Mouse (Mus musculus) lung, embryonic 14.5 days (tissue): ENCODE data around the gene Cdk6. TPM values are rescaled to one million over a fixed set of nuclear protein-coding genes. Genes with fewer than 3 reads are reported as not detected.

Source experiments
- ATAC-seq: fragments of 200-750 bp; cut with Nextera tagmentation; 2 replicates; pipeline ENCODE4 v1.8.0; 2017; ENCODE audit warnings: mild to moderate bottlenecking, moderate TSS enrichment, moderate library complexity; ENCODE audit not compliant: insufficient read depth
- DNase-seq: peaks from one replicate; pipeline ENCODE4 v3.0.0-alpha.2; 2015
- H3K27ac ChIP-seq: fragments of 300-500 bp; sonication (generic); 2 replicates; pipeline ENCODE4 v1.5.1; 2014; ENCODE audit warnings: low read depth, mild to moderate bottlenecking, moderate library complexity
- H3K27me3 ChIP-seq: fragments of 300-500 bp; sonication (generic); 2 replicates; pipeline ENCODE4 v1.6.1; 2014; ENCODE audit warnings: low read length, control low read depth; ENCODE audit not compliant: insufficient read depth
- H3K36me3 ChIP-seq: fragments of 300-500 bp; sonication (generic); 2 replicates; pipeline ENCODE4 v1.6.1; 2014; ENCODE audit warnings: control low read depth; ENCODE audit not compliant: insufficient read depth
- H3K4me1 ChIP-seq: fragments of 300-500 bp; sonication (generic); 2 replicates; pipeline ENCODE4 v1.6.1; 2014; ENCODE audit warnings: antibody characterized with exemption, control low read depth; ENCODE audit not compliant: insufficient read depth
- H3K4me2 ChIP-seq: fragments of 300-500 bp; sonication (generic); 2 replicates; pipeline ENCODE4 v1.6.1; 2014; ENCODE audit warnings: mild to moderate bottlenecking
- H3K4me3 ChIP-seq: fragments of 300-500 bp; sonication (generic); 2 replicates; pipeline ENCODE4 v1.5.1; 2014; ENCODE audit warnings: low read depth, low read length
- H3K9ac ChIP-seq: fragments of 300-500 bp; sonication (generic); 2 replicates; pipeline ENCODE4 v1.6.1; 2014
- H3K9me3 ChIP-seq: fragments of 300-500 bp; sonication (generic); 2 replicates; pipeline ENCODE4 v1.6.1; 2016; ENCODE audit warnings: low read depth, low read length, control low read depth
- CTCF ChIP-seq: IDR thresholded peaks from 2 replicates; pipeline ENCODE4 v1.5.1; 2016; ENCODE audit warnings: antibody characterized with exemption, low read depth
- WGBS: fragments of 180-500 bp; shearing (Covaris S2); extraction: QIAGEN DNeasy Blood & Tissue Kit; methylation state at CpG from one replicate; pipeline ENCODE4 v1.1.7; 2014; 5-methylcytosine and 5-hydroxymethylcytosine counted together
- polyA plus RNA-seq: library from polyadenylated mRNA; unstranded; fragments of >200 nt; fragmentation: Nextera tagmentation; extraction: Ambion mirVana; gene quantifications from 2 replicates; pipeline ENCODE4 v1.2.1, GENCODE M21; 2014

Gene Cdk6
- polyA plus RNA-seq, 1 experiment from 2014 or later = 57.8 TPM

GRCm38 (mm10) chr5:3392856-3393255 is 51.6 kb downstream of the Cdk6 start:
- no peak for TF ChIP-seq CTCF
- WGBS = 62% methylated on average over 3 of the region's 3 CpGs
- no peak overlapping the region for H3K4me2 ChIP-seq
- no peak overlapping the region for H3K27ac ChIP-seq
- H3K4me1 ChIP-seq = no peaks in the 10 kb centered on the region
- no peaks in the 10 kb centered on the region for H3K27me3 ChIP-seq
- no peaks in the 10 kb centered on the region for H3K9me3 ChIP-seq
- ATAC-seq (no peak), DNase-seq (no peak)
- H3K4me3 ChIP-seq = no peak overlapping the region
- peaks cover 20% of the 10 kb centered on the region; the same call in 1 of the 2 replicates for H3K36me3 ChIP-seq
- H3K9ac ChIP-seq = no peak overlapping the region

GRCm38 (mm10) chr5:3394145-3394544 is 52.9 kb downstream of the Cdk6 start:
- no peak for DNase-seq
- no peak overlapping the region for H3K9ac ChIP-seq
- H3K4me3 ChIP-seq = no peak overlapping the region
- no peak overlapping the region for H3K27ac ChIP-seq
- no peak overlapping the region for H3K4me2 ChIP-seq
- TF ChIP-seq CTCF = no peak
- 91% methylated on average over 7 of the region's 7 CpGs for WGBS
- no peaks in the 10 kb centered on the region for H3K27me3 ChIP-seq
- no peak for ATAC-seq
- no peaks in the 10 kb centered on the region for H3K9me3 ChIP-seq
- H3K36me3 ChIP-seq = peaks cover 20% of the 10 kb centered on the region; the same call in 1 of the 2 replicates
- H3K4me1 ChIP-seq = no peaks in the 10 kb centered on the region

GRCm38 (mm10) chr5:3395020-3395419 is 53.7 kb downstream of the Cdk6 start:
- Histone ChIP-seq H3K4me1 (no peaks in the 10 kb centered on the region), H3K4me3 (no peak overlapping the region), H3K27me3 (no peaks in the 10 kb centered on the region), H3K4me2 (no peak overlapping the region), H3K9me3 (no peaks in the 10 kb centered on the region), H3K27ac (no peak overlapping the region), H3K9ac (no peak overlapping the region), H3K36me3 (peaks cover 20% of the 10 kb centered on the region; the same call in 1 of the 2 replicates)
- WGBS = 75% methylated on average over 6 of the region's 6 CpGs
- DNase-seq = no peak
- TF ChIP-seq CTCF = no peak
- no peak for ATAC-seq

- H3K9ac ChIP-seq = no peak overlapping the region
- H3K27ac ChIP-seq = no peak overlapping the region
- TF ChIP-seq CTCF = no peak
- ATAC-seq (no peak), DNase-seq (no peak)
- H3K4me1 ChIP-seq = no peaks in the 10 kb centered on the region
- 77% methylated on average over 6 of the region's 6 CpGs for WGBS
- no peak overlapping the region for H3K4me2 ChIP-seq
- H3K9me3 ChIP-seq = no peaks in the 10 kb centered on the region
- no peaks in the 10 kb centered on the region for H3K27me3 ChIP-seq
- no peak overlapping the region for H3K4me3 ChIP-seq
- peaks cover 18% of the 10 kb centered on the region; the same call in 1 of the 2 replicates for H3K36me3 ChIP-seq
These were observed 54.9 kb downstream of the Cdk6 start for GRCm38 (mm10) chr5:3396214-3396613.

- ATAC-seq = no peak
- DNase-seq = no peak
- TF ChIP-seq CTCF = no peak
- Histone ChIP-seq H3K4me2 (no peak overlapping the region), H3K4me3 (no peak overlapping the region), H3K9me3 (no peaks in the 10 kb centered on the region), H3K4me1 (no peaks in the 10 kb centered on the region), H3K27me3 (no peaks in the 10 kb centered on the region), H3K36me3 (peaks cover 11% of the 10 kb centered on the region; the same call in 1 of the 2 replicates), H3K27ac (no peak overlapping the region), H3K9ac (no peak overlapping the region)
- WGBS = 82% methylated on average over 11 of the region's 11 CpGs
These were observed 55.8 kb downstream of the Cdk6 start for GRCm38 (mm10) chr5:3396910-3397575.

GRCm38 (mm10) chr5:3399784-3400494 is 58.7 kb downstream of the Cdk6 start:
- H3K27me3 ChIP-seq = no peaks in the 10 kb centered on the region
- no peaks in the 10 kb centered on the region for H3K4me1 ChIP-seq
- peaks cover 7% of the 10 kb centered on the region; the same call in 1 of the 2 replicates for H3K36me3 ChIP-seq
- H3K9ac ChIP-seq = no peak overlapping the region
- H3K4me3 ChIP-seq = no peak overlapping the region
- WGBS = 79% methylated on average over 7 of the region's 7 CpGs
- no peak overlapping the region for H3K4me2 ChIP-seq
- no peak for ATAC-seq
- H3K9me3 ChIP-seq = no peaks in the 10 kb centered on the region
- H3K27ac ChIP-seq = no peak overlapping the region
- DNase-seq = no peak
- no peak for TF ChIP-seq CTCF

GRCm38 (mm10) chr5:3405102-3405501 is 63.8 kb downstream of the Cdk6 start:
- no peak for TF ChIP-seq CTCF
- Histone ChIP-seq H3K4me3 (no peak overlapping the region), H3K4me1 (no peaks in the 10 kb centered on the region), H3K36me3 (no peaks in the 10 kb centered on the region), H3K27me3 (no peaks in the 10 kb centered on the region), H3K9me3 (no peaks in the 10 kb centered on the region), H3K4me2 (no peak overlapping the region), H3K27ac (no peak overlapping the region), H3K9ac (no peak overlapping the region)
- 65% methylated on average over 6 of the region's 6 CpGs for WGBS
- DNase-seq (no peak), ATAC-seq (no peak)
